Mouse (Mus musculus) heart, embryonic 10.5 days (tissue): ENCODE results near the gene Dbil5. TPM values are rescaled to one million over a fixed set of nuclear protein-coding genes. Genes with fewer than 3 reads are reported as not detected.

Experiments
- DNase-seq: peaks from one replicate; pipeline ENCODE4 v3.0.0-alpha.2; 2017; ENCODE audit warnings: low spot score
- H3K27ac ChIP-seq: fragments of 300-500 bp; sonication (generic); 2 replicates; pipeline ENCODE4 v1.5.1; 2016; ENCODE audit warnings: mild to moderate bottlenecking
- H3K27me3 ChIP-seq: fragments of 300-500 bp; sonication (generic); 2 replicates; pipeline ENCODE4 v1.6.1; 2016; ENCODE audit warnings: mild to moderate bottlenecking; ENCODE audit not compliant: poor library complexity, insufficient read depth, severe bottlenecking
- H3K36me3 ChIP-seq: fragments of 300-500 bp; sonication (generic); 2 replicates; pipeline ENCODE4 v1.6.1; 2016; ENCODE audit warnings: mild to moderate bottlenecking, moderate library complexity
- H3K4me1 ChIP-seq: fragments of 300-500 bp; sonication (generic); 2 replicates; pipeline ENCODE4 v1.6.1; 2016; ENCODE audit warnings: mild to moderate bottlenecking
- H3K4me3 ChIP-seq: fragments of 300-500 bp; sonication (generic); 2 replicates; pipeline ENCODE4 v1.5.1; 2016; ENCODE audit warnings: mild to moderate bottlenecking, moderate library complexity
- H3K9me3 ChIP-seq: fragments of 300-500 bp; sonication (generic); 2 replicates; pipeline ENCODE4 v1.6.1; 2016; ENCODE audit warnings: mild to moderate bottlenecking, moderate library complexity
- WGBS: fragments of 180-500 bp; shearing (Covaris S2); methylation state at CpG from one replicate; pipeline ENCODE4 v1.1.7; 2016; 5-methylcytosine and 5-hydroxymethylcytosine counted together
- polyA plus RNA-seq: library from polyadenylated mRNA; unstranded; fragments of >200 nt; fragmentation: Nextera tagmentation; extraction: Ambion mirVana; gene quantifications from 2 replicates; pipeline ENCODE4 v1.2.1, GENCODE M21; 2016

Dbil5 gene
- polyA plus RNA-seq, 1 experiment from 2014 or later, result 1.1 TPM

GRCm38 (mm10) chr11:76262611-76263351 is 45.4 kb downstream of the Dbil5 start:
- no peak for DNase-seq
- Histone ChIP-seq H3K27me3 (no peaks in the 10 kb centered on the region), H3K4me1 (peaks cover 47% of the 10 kb centered on the region), H3K4me3 (no peak overlapping the region), H3K9me3 (no peaks in the 10 kb centered on the region), H3K36me3 (peaks cover 33% of the 10 kb centered on the region), H3K27ac (peak overlapping the region; percentile 52; the same call in 1 of the 2 replicates)
- 13% methylated on average over 19 of the region's 19 CpGs for WGBS

- H3K27me3 ChIP-seq, result no peaks in the 10 kb centered on the region
Observed at GRCm38 (mm10) chr11:76267550-76267949, 50.1 kb downstream of the Dbil5 start.

GRCm38 (mm10) chr11:76268001-76268459 is 50.6 kb downstream of the Dbil5 start:
- H3K27ac ChIP-seq, result no peak overlapping the region
- H3K27me3 ChIP-seq, result no peaks in the 10 kb centered on the region
- H3K36me3 ChIP-seq, result peaks cover 36% of the 10 kb centered on the region
- no peak for DNase-seq
- peaks cover 29% of the 10 kb centered on the region for H3K4me1 ChIP-seq
- 65% methylated on average over 5 of the region's 5 CpGs for WGBS
- H3K9me3 ChIP-seq, result no peaks in the 10 kb centered on the region
- H3K4me3 ChIP-seq, result no peak overlapping the region

More at GRCm38 (mm10) chr11:76267550-76267949, 50.1 kb downstream of the Dbil5 start:
- Histone ChIP-seq H3K9me3 (no peaks in the 10 kb centered on the region), H3K27ac (no peak overlapping the region), H3K36me3 (peaks cover 33% of the 10 kb centered on the region), H3K4me1 (peaks cover 34% of the 10 kb centered on the region), H3K4me3 (no peak overlapping the region)
- 60% methylated on average over 7 of the region's 7 CpGs for WGBS
- no peak for DNase-seq

Other genes with a start within 250 kb of the Dbil5 start
- 0.16 TPM in 1 of 2 replicates, not detected in the other for gene 1700016K19Rik, start 217.7 kb upstream of the Dbil5 start, polyA plus RNA-seq
- gene Rflnb, start 189.8 kb upstream of the Dbil5 start, polyA plus RNA-seq, result 8.4 and 13.3 TPM in 2 replicates
- gene Vps53, start 38.0 kb upstream of the Dbil5 start, polyA plus RNA-seq, result 35.1 and 37.7 TPM in 2 replicates
- gene Fam57a, start 37.9 kb upstream of the Dbil5 start, polyA plus RNA-seq, result 32.7 and 35.9 TPM in 2 replicates
- 40.0 and 42.1 TPM in 2 replicates for gene Gemin4, start 56 bp downstream of the Dbil5 start, polyA plus RNA-seq
- gene Mrm3, start 26.1 kb downstream of the Dbil5 start, polyA plus RNA-seq, result 27.8 and 29.1 TPM in 2 replicates
- 126 and 135 TPM in 2 replicates for gene Glod4, start 26.1 kb downstream of the Dbil5 start, polyA plus RNA-seq
- 27.9 and 34.5 TPM in 2 replicates for gene Nxn, start 181.5 kb downstream of the Dbil5 start, polyA plus RNA-seq
- 120 and 129 TPM in 2 replicates for gene Timm22, start 189.3 kb downstream of the Dbil5 start, polyA plus RNA-seq